Mouse (Mus musculus) stomach, embryonic 14.5 days (tissue): ENCODE measurements around the gene Ntm. TPM values are rescaled to one million over a fixed set of nuclear protein-coding genes. Genes with fewer than 3 reads are reported as not detected.

Experiments used
- ATAC-seq: fragments of 200-750 bp; cut with Nextera tagmentation; 2 replicates; pipeline ENCODE4 v1.8.0; 2017; ENCODE audit warnings: low read depth, moderate TSS enrichment; ENCODE audit not compliant: insufficient number of reproducible peaks, insufficient read depth, low FRiP score
- H3K27ac ChIP-seq: fragments of 300-500 bp; sonication (generic); 2 replicates; pipeline ENCODE4 v1.5.1; 2014; ENCODE audit warnings: mild to moderate bottlenecking, low read length, moderate library complexity, mixed read lengths
- H3K27me3 ChIP-seq: fragments of 300-500 bp; sonication (generic); 2 replicates; pipeline ENCODE4 v1.6.1; 2014; ENCODE audit warnings: low read length, control low read depth, mixed read lengths; ENCODE audit not compliant: control insufficient read depth, insufficient read depth
- H3K36me3 ChIP-seq: fragments of 300-500 bp; sonication (generic); 2 replicates; pipeline ENCODE4 v1.6.1; 2014; ENCODE audit warnings: mild to moderate bottlenecking, control low read depth, low read length, moderate library complexity, mixed read lengths; ENCODE audit not compliant: control insufficient read depth, insufficient read depth
- H3K4me1 ChIP-seq: fragments of 300-500 bp; sonication (generic); 2 replicates; pipeline ENCODE4 v1.6.1; 2014; ENCODE audit warnings: low read length, control low read depth, mixed read lengths; ENCODE audit not compliant: control insufficient read depth, insufficient read depth
- H3K4me2 ChIP-seq: fragments of 300-500 bp; sonication (generic); replicated peaks from 2 replicates; pipeline ENCODE4 v1.6.1; 2014; ENCODE audit warnings: low read depth, low read length, control low read depth
- H3K4me3 ChIP-seq: fragments of 300-500 bp; sonication (generic); 2 replicates; pipeline ENCODE4 v1.5.1; 2014; ENCODE audit warnings: low read depth, low read length, control low read depth
- H3K9ac ChIP-seq: fragments of 300-500 bp; sonication (generic); replicated peaks from 2 replicates; pipeline ENCODE4 v1.6.1; 2014; ENCODE audit warnings: low read depth, mild to moderate bottlenecking, control low read depth, low read length, moderate library complexity, mixed read lengths
- H3K9me3 ChIP-seq: fragments of 300-500 bp; sonication (generic); 2 replicates; pipeline ENCODE4 v1.6.1; 2016; ENCODE audit warnings: low read depth, low read length, control low read depth; ENCODE audit not compliant: control insufficient read depth
- whole genome bisulfite sequencing: fragments of 180-500 bp; shearing (Covaris S2); extraction: QIAGEN DNeasy Blood & Tissue Kit; methylation state at CpG from one replicate; pipeline ENCODE4 v1.1.7; 2014; 5-methylcytosine and 5-hydroxymethylcytosine counted together
- polyA plus RNA-seq: library from polyadenylated mRNA; unstranded; fragments of >200 nt; fragmentation: Nextera tagmentation; extraction: Ambion mirVana; gene quantifications from 2 replicates; pipeline ENCODE4 v1.2.1, GENCODE M21; 2014

Ntm gene
- polyA plus RNA-seq, 1 experiment from 2014 or later = 19.7 TPM

DNA sequence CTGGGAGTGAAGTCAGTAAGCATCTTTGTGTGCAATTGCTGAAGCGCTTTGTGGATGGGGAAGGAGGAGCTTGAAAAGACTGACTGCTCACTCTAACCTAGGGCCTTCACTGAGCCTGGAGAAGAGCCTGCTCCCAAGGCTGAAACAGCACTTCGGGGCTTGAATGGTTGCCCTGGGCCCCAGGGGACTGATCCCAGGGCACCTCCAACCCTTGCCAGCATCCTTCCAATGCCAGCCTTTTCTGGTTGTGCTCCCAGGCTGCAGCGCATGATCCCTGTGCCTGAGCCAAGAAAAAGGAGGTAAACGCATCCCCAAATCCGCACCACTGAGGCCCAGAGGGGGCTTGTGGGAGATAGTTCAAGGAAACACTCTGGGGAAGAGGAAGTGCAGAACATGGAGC lies 128.0 kb downstream of the Ntm start:
- H3K4me3 ChIP-seq = no peak overlapping the region
- H3K4me1 ChIP-seq = no peaks in the 10 kb centered on the region
- H3K9me3 ChIP-seq = no peaks in the 10 kb centered on the region
- no peak overlapping the region for H3K9ac ChIP-seq
- ATAC-seq = no peak
- H3K27me3 ChIP-seq = no peaks in the 10 kb centered on the region
- WGBS = 79% methylated on average over 5 of the region's 5 CpGs
- H3K36me3 ChIP-seq = no peaks in the 10 kb centered on the region
- H3K4me2 ChIP-seq = no peak overlapping the region
- no peak overlapping the region for H3K27ac ChIP-seq

DNA sequence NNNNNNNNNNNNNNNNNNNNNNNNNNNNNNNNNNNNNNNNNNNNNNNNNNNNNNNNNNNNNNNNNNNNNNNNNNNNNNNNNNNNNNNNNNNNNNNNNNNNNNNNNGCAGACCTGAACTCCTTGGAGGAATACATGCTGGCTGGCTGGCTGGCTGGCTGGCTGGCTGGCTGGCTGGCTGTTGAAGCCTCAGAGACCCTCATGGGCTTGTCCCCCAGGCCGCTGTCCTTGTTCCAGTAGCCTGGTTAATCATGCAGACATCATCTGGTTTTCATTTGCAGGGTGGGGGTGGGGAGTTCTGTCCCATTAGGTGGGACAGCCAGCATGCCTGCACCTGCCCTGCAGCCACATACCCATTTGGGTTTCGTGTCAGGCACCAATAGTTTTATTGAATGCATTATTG lies 129.2 kb downstream of the Ntm start:
- Histone ChIP-seq H3K4me3 (no peak overlapping the region), H3K27me3 (no peaks in the 10 kb centered on the region), H3K4me1 (no peaks in the 10 kb centered on the region), H3K36me3 (no peaks in the 10 kb centered on the region), H3K9me3 (no peaks in the 10 kb centered on the region), H3K27ac (no peak overlapping the region), H3K9ac (no peak overlapping the region), H3K4me2 (no peak overlapping the region)
- no peak for ATAC-seq
- 60% methylated on average over 2 of the region's 2 CpGs for WGBS

DNA sequence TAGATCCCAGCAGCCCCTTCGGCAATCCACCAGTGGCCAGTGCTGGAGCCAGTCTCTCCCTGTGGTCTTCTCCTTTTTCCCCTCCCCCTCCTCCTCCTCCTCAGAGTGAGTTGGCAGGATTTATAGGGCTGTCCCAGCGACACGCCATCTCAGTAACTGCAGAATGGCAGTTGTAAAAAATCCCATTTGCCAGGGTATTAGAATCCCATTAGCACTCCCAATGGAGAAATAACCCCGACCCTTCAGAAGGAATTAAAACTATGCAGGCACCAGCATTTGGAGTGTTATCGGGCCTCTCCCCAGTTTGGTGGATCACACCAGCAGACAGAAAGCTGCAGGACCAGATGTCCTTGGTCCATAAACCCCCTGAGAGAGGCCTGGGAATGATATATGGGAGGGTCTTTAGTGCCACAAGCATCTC lies 135.7 kb downstream of the Ntm start:
- no peak overlapping the region for H3K9ac ChIP-seq
- H3K27me3 ChIP-seq = no peaks in the 10 kb centered on the region
- H3K9me3 ChIP-seq = no peaks in the 10 kb centered on the region
- H3K4me1 ChIP-seq = no peaks in the 10 kb centered on the region
- no peak for ATAC-seq
- H3K4me3 ChIP-seq = no peak overlapping the region
- no peak overlapping the region for H3K4me2 ChIP-seq
- WGBS = 32% methylated on average over 5 of the region's 5 CpGs
- no peak overlapping the region for H3K27ac ChIP-seq
- H3K36me3 ChIP-seq = no peaks in the 10 kb centered on the region

DNA sequence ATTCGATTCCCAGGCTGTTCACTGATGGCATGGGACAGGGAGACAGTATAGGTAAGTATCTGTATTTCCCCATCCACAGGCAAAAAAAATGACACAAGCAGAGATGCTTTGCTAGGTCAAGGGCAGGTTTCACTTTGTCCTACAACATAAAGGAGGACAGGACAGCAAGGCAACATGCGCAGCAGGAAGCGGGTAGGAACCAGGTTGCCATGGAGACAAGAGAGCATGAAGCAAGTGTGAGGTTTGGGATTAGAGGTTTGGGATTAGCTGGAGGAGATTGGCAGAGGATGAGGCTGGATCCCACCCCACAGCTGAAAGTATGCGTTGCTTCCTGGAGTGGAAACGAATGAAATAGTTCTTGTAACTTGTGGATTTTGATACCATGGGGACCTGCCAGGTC lies 137.7 kb downstream of the Ntm start:
- H3K4me2 ChIP-seq = no peak overlapping the region
- H3K27ac ChIP-seq = no peak overlapping the region
- no peak overlapping the region for H3K4me3 ChIP-seq
- no peak for ATAC-seq
- H3K4me1 ChIP-seq = no peaks in the 10 kb centered on the region
- no peaks in the 10 kb centered on the region for H3K36me3 ChIP-seq
- 88% methylated on average over 5 of the region's 5 CpGs for WGBS
- no peak overlapping the region for H3K9ac ChIP-seq
- H3K27me3 ChIP-seq = no peaks in the 10 kb centered on the region
- no peaks in the 10 kb centered on the region for H3K9me3 ChIP-seq

DNA sequence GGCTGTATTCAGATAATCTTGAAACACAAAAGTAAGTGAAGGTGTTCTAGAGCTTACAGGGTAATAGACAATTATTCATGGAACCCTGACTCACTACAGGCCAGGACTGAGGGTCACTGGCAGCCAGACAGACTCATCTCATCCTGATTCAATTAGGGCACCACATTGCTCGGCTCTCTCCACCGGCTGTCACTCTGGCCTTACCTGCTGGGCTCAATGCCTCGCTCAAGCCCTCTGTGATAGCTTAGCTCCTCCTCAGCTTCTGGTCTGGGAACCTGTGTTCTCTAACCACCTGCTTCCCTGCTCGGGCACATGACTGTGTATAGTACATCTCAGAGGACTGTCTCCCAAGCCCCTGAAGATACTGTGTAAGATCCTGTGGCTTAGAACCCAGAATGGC lies 139.2 kb downstream of the Ntm start:
- no peak overlapping the region for H3K27ac ChIP-seq
- 84% methylated on average over 4 of the region's 4 CpGs for WGBS

DNA sequence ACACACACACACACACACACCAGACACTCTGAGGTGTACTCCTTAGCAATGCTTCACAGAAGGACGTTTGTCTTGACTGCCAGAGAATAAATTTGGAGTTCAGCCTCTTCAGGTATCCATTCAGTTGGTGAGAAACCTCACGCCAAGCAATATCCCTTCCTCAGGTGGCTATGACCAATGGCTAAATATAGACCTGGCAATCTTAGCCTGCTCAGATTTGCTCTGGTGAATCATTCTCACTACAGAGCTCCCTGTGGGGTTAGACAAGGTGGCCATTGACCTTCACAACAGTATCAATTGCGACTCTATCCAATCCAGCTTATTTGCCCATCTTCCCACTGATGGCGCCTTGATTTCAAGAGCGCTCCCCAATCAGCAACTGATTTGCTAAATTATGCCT lies 150.3 kb downstream of the Ntm start:
- H3K27ac ChIP-seq = no peak overlapping the region
- H3K4me3 ChIP-seq = no peak overlapping the region
- H3K9me3 ChIP-seq = no peaks in the 10 kb centered on the region
- no peak for ATAC-seq
- H3K4me1 ChIP-seq = no peaks in the 10 kb centered on the region
- no peaks in the 10 kb centered on the region for H3K27me3 ChIP-seq
- no peak overlapping the region for H3K4me2 ChIP-seq
- H3K36me3 ChIP-seq = no peaks in the 10 kb centered on the region
- H3K9ac ChIP-seq = no peak overlapping the region
- WGBS = 84% methylated on average over 5 of the region's 5 CpGs

More for the DNA sequence above, 139.2 kb downstream of the Ntm start:
- H3K4me1 ChIP-seq = no peaks in the 10 kb centered on the region
- H3K36me3 ChIP-seq = no peaks in the 10 kb centered on the region
- no peaks in the 10 kb centered on the region for H3K9me3 ChIP-seq
- ATAC-seq = no peak
- H3K9ac ChIP-seq = no peak overlapping the region
- no peak overlapping the region for H3K4me3 ChIP-seq
- no peak overlapping the region for H3K4me2 ChIP-seq
- no peaks in the 10 kb centered on the region for H3K27me3 ChIP-seq

DNA sequence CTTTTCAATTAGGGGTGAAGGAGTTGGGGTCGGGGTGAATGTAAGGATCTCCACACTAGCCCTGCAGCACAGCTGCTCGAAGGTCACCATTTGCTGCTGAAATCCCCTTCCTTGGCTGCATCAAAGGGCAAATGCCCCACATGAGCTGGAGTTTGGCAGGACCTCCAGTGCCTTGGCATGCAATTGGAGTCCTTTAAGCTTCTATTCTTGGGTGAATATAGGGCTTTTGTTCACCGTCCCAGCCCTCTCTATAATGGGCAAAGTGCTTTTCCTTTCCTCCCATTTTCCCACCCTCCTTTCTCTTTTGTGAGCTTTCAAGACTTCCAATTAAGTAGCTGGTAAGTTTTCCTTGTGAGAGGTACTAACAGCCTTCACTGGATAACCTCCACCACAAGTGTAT lies 156.2 kb downstream of the Ntm start:
- no peaks in the 10 kb centered on the region for H3K36me3 ChIP-seq
- no peak overlapping the region for H3K4me2 ChIP-seq
- H3K9me3 ChIP-seq = no peaks in the 10 kb centered on the region
- H3K4me3 ChIP-seq = no peak overlapping the region
- no peaks in the 10 kb centered on the region for H3K27me3 ChIP-seq
- no peak overlapping the region for H3K9ac ChIP-seq
- no peak for ATAC-seq
- 58% methylated on average over 3 of the region's 3 CpGs for WGBS
- H3K27ac ChIP-seq = no peak overlapping the region
- no peaks in the 10 kb centered on the region for H3K4me1 ChIP-seq

DNA sequence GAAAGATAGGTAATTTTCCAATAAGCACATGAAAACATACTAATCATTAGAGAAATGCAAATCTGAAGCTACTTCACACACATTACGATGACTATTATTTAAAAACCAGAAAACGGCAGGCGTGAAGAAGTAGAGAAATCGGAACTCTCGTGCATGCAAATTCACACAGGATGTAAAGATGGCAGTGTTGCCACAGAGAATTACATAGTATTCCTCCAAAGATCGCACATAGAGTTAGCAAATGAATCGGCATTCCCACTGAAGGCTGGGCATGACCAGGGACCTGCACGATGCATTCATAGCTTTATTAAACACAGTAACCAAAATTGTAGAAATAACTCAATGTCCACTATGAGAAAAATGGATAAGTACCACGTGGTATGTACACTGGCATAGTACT lies 158.5 kb downstream of the Ntm start:
- Histone ChIP-seq H3K9me3 (no peaks in the 10 kb centered on the region), H3K27ac (no peak overlapping the region), H3K36me3 (no peaks in the 10 kb centered on the region), H3K27me3 (no peaks in the 10 kb centered on the region), H3K4me2 (no peak overlapping the region), H3K4me1 (no peaks in the 10 kb centered on the region), H3K4me3 (no peak overlapping the region), H3K9ac (no peak overlapping the region)
- no peak for ATAC-seq
- WGBS = 92% methylated on average over 9 of the region's 9 CpGs

DNA sequence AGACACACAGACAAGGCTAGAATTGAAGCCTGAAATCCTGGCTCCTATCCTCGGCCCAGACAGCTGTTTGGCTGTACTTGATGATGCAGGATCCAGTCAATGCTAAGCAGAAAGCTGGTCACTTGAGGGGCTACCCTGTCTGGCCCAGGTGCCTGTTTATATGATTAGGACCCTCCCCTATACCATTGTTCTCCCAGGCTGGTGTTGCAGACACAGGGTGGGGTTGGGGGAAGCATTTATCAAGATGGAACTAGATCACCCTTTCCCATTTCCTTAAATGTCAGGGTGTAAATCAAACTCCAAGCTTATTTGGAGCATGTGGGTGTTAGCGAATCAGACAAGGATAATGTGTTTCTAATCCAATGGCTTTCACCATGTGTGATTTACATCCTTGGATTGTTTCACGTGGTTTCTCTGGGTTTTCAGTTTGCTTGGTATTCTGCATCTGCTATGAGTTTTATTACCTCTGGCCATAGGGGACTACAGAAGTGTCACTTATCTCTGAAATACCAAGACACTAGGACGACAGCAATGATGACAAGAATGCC lies 159.1 kb downstream of the Ntm start:
- no peak for ATAC-seq
- 43% methylated on average over 4 of the region's 4 CpGs for WGBS

More for the DNA sequence above, 159.1 kb downstream of the Ntm start:
- Histone ChIP-seq H3K4me3 (no peak overlapping the region), H3K4me2 (no peak overlapping the region), H3K36me3 (no peaks in the 10 kb centered on the region), H3K27ac (no peak overlapping the region), H3K4me1 (no peaks in the 10 kb centered on the region), H3K27me3 (no peaks in the 10 kb centered on the region), H3K9ac (no peak overlapping the region), H3K9me3 (no peaks in the 10 kb centered on the region)
